Mouse (Mus musculus) heart, embryonic 11.5 days (tissue): Measurements from ENCODE around the gene Nr4a3. TPM values are rescaled to one million over a fixed set of nuclear protein-coding genes. Genes with fewer than 3 reads are reported as not detected.

Experiments used
- ATAC-seq: fragments of 200-750 bp; cut with Nextera tagmentation; replicated peaks from 2 replicates; pipeline ENCODE4 v1.8.0; 2017; ENCODE audit warnings: moderate library complexity; ENCODE audit not compliant: insufficient number of reproducible peaks, low FRiP score, low TSS enrichment
- H3K27ac ChIP-seq: fragments of 300-500 bp; sonication (generic); 2 replicates; pipeline ENCODE4 v1.5.1; 2014; ENCODE audit warnings: mild to moderate bottlenecking, low read depth, low read length
- H3K27me3 ChIP-seq: fragments of 300-500 bp; sonication (generic); 2 replicates; pipeline ENCODE4 v1.6.1; 2014; ENCODE audit warnings: mild to moderate bottlenecking, low read length, mixed read lengths; ENCODE audit not compliant: control insufficient read depth, insufficient read depth
- H3K36me3 ChIP-seq: fragments of 300-500 bp; sonication (generic); 2 replicates; pipeline ENCODE4 v1.6.1; 2014; ENCODE audit warnings: mild to moderate bottlenecking, low read length, moderate library complexity, mixed read lengths; ENCODE audit not compliant: control insufficient read depth, insufficient read depth
- H3K4me1 ChIP-seq: fragments of 300-500 bp; sonication (generic); 2 replicates; pipeline ENCODE4 v1.6.1; 2014; ENCODE audit warnings: low read length; ENCODE audit not compliant: control insufficient read depth, insufficient read depth
- H3K4me2 ChIP-seq: fragments of 300-500 bp; sonication (generic); 2 replicates; pipeline ENCODE4 v1.6.1; 2014; ENCODE audit warnings: mild to moderate bottlenecking, moderate library complexity
- H3K4me3 ChIP-seq: fragments of 300-500 bp; sonication (generic); 2 replicates; pipeline ENCODE4 v1.5.1; 2014; ENCODE audit warnings: low read depth, low read length
- H3K9ac ChIP-seq: fragments of 300-500 bp; sonication (generic); 2 replicates; pipeline ENCODE4 v1.6.1; 2014; ENCODE audit warnings: mild to moderate bottlenecking, low read depth, low read length, moderate library complexity
- H3K9me3 ChIP-seq: fragments of 300-500 bp; sonication (generic); replicated peaks from 2 replicates; pipeline ENCODE4 v1.6.1; 2016; ENCODE audit warnings: low read length; ENCODE audit not compliant: control insufficient read depth
- WGBS: fragments of 180-500 bp; shearing (Covaris S2); extraction: QIAGEN DNeasy Blood & Tissue Kit; methylation state at CpG from one replicate; pipeline ENCODE4 v1.1.7; 2014; ENCODE audit not compliant: insufficient replicate concordance; 5-methylcytosine and 5-hydroxymethylcytosine counted together
- polyA plus RNA-seq: library from polyadenylated mRNA; unstranded; fragments of >200 nt; fragmentation: Nextera tagmentation; extraction: Ambion mirVana; gene quantifications from 2 replicates; pipeline ENCODE4 v1.2.1, GENCODE M21; 2014

The Nr4a3 gene
- 0.17 TPM in 1 of 2 replicates, not detected in the other for polyA plus RNA-seq

DNA sequence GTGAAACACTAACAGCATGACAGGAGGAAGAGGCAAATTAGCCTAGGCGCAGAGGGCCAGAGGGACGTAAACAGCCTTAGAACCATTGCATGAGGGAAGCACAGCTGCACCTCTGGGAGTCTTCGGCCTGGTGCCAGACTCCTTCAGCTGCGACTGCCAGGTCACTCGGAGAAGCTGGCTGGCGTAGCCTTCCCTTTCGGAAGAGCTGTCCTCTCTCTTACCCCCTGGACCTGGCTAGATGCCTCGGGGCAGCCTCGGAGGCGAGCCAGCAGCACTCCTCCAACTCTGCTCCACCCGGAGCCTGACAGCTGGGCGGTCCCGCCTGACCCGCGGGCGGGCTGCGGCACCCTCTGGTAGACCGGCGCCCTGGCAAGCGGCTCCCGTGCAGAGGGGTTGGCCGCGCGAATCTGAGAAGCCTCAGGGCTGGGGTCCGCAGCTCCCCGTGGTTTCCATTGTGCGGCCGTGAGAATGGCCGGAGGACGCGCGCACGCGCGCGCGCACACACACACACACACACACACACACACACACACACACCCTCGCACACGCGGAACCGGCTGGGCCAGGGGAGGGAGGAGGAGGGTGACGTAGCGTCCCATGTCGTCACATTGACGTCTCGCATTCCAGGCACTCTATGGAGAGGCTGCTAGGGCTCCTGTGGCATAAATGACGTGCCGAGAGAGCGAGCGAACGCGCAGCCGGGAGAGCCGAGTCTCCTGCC, at the start of gene Nr4a3:
Gene Nr4a3 (plus strand): TSS at position 663 of the 721 bp plus-strand sequence.
- H3K4me3 ChIP-seq: peak within 1 kb of the TSS; percentile 70
- H3K27me3 ChIP-seq: peaks cover 38% of the 10 kb centered on the region
- peak; percentile 70 for ATAC-seq
- H3K36me3 ChIP-seq: no peaks in the 10 kb centered on the region
- peak within 1 kb of the TSS; percentile 100 for H3K4me2 ChIP-seq
- H3K9me3 ChIP-seq: no peaks in the 10 kb centered on the region
- H3K4me1 ChIP-seq: peaks cover 16% of the 10 kb centered on the region
- H3K27ac ChIP-seq: peak within 1 kb of the TSS; percentile 97
- peak within 1 kb of the TSS; percentile 78 for H3K9ac ChIP-seq
- 1% methylated on average over 47 of the region's 54 CpGs for WGBS

DNA sequence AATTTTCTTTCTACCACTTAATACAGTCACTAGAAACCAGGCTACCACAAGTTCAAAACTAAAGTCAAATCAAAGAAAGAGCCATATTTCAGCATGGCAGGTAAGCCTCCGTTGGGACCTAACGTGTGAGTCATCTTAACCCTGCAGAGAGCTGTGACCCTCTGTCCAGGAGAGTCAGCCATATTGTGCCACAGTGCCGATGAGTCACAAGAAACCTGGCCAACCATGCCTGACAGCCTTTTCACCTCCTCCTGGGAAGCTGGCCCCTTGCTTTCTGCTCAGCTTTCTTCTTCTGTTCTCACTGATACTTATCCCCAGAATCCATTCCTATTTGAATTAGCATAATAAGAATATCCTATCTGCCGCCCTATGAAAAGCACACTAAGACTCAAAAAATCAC, 42.0 kb upstream of the Nr4a3 start:
- Histone ChIP-seq H3K4me2 (no peak overlapping the region), H3K4me1 (no peaks in the 10 kb centered on the region), H3K36me3 (no peaks in the 10 kb centered on the region), H3K4me3 (no peak overlapping the region), H3K9me3 (no peaks in the 10 kb centered on the region), H3K9ac (no peak overlapping the region), H3K27me3 (no peaks in the 10 kb centered on the region), H3K27ac (no peak overlapping the region)
- ATAC-seq: no peak
- WGBS: 87% methylated on average over 4 of the region's 4 CpGs

DNA sequence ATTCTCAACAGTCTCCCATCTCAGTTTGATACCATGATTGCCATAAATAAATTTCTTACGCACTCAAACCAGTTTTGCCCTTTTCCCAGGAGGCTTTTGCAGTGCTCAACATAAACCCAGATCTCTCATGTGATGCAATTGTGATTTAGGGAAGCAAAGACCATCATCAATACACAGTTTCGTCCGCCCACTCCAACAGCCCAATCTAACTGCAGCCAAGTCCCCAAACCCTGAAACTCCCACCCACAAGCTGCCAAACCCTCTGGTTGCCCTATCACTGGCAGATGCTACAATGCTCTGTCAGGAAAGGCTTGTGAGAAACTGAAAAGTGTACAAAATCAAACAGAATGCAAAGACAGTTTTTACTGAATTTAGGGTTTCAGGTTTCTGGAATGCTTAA, 41.5 kb upstream of the Nr4a3 start:
- no peak for ATAC-seq
- Histone ChIP-seq H3K4me3 (no peak overlapping the region), H3K9me3 (no peaks in the 10 kb centered on the region), H3K4me2 (no peak overlapping the region), H3K9ac (no peak overlapping the region), H3K27ac (no peak overlapping the region), H3K27me3 (no peaks in the 10 kb centered on the region), H3K4me1 (no peaks in the 10 kb centered on the region), H3K36me3 (no peaks in the 10 kb centered on the region)
- WGBS: 83% methylated on average over 3 of the region's 3 CpGs

DNA sequence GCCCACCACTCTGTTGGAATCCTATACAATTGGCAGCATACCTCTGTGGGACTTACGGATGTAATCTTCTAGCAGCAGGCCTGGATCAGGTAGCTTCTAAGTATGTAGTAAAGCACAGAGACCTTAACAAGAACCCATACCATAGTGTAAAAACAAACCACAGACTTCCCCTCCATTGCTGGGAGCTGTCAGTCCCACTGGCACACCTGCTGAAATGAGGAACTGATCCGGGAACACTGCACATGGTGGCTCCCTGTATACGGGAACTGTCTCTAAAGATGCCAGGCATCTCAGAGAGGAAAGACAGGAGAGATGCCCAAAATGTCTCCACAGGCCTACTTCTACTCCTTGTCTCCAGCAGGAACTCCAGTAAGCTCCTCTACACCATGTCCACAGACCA, 38.6 kb upstream of the Nr4a3 start:
- H3K9ac ChIP-seq: no peak overlapping the region
- no peak overlapping the region for H3K4me2 ChIP-seq
- ATAC-seq: no peak
- WGBS: 75% methylated on average over 3 of the region's 3 CpGs
- H3K4me1 ChIP-seq: no peaks in the 10 kb centered on the region
- no peak overlapping the region for H3K4me3 ChIP-seq
- no peak overlapping the region for H3K27ac ChIP-seq
- H3K9me3 ChIP-seq: no peaks in the 10 kb centered on the region
- H3K27me3 ChIP-seq: no peaks in the 10 kb centered on the region
- H3K36me3 ChIP-seq: no peaks in the 10 kb centered on the region

DNA sequence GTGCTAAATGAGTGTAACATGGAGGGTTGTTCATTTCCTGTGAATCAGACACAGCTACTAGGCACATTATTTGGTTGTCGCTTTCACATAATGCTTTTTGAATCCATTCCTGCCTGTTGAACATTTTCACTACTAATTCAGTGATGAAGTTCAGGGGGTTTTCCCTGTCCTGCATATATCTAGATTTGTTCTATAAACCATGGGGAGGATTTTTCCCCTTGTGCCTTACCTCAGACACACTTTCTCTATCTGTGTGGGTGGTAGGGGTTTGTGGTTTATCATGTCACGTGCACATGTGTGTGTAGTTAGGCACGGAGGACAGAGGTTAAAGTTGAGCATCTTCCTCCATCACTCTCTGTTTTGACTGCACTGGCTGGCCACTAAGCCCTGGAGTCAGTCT, 32.7 kb upstream of the Nr4a3 start:
- Histone ChIP-seq H3K36me3 (no peaks in the 10 kb centered on the region), H3K4me3 (no peak overlapping the region), H3K4me1 (no peaks in the 10 kb centered on the region), H3K27me3 (no peaks in the 10 kb centered on the region), H3K4me2 (no peak overlapping the region), H3K9me3 (no peaks in the 10 kb centered on the region), H3K9ac (no peak overlapping the region), H3K27ac (no peak overlapping the region)
- WGBS: 71% methylated on average over 3 of the region's 3 CpGs
- ATAC-seq: no peak

DNA sequence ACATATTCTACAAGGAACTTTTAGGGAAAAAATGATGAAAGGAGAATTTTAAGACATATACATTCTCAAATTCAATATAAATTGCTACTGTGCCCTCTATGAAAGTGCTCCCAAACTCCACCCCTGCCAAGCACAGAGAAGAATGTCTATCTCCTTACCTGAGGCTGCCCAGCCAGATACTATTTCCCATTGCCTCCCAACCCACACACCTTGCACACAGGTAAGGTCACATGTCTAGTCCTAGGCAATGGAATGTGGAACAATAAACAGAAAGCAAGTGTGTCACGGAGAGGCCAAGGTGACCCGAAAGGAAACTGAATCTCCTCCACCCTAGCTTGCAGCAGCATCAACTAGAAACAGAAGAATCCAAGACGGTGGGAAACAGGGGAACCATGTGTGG, 22.0 kb upstream of the Nr4a3 start:
- Histone ChIP-seq H3K27me3 (no peaks in the 10 kb centered on the region), H3K36me3 (no peaks in the 10 kb centered on the region), H3K4me1 (no peaks in the 10 kb centered on the region), H3K9ac (no peak overlapping the region), H3K4me3 (no peak overlapping the region), H3K4me2 (no peak overlapping the region), H3K27ac (no peak overlapping the region), H3K9me3 (no peaks in the 10 kb centered on the region)
- no peak for ATAC-seq
- WGBS: 67% methylated on average over 3 of the region's 3 CpGs

DNA sequence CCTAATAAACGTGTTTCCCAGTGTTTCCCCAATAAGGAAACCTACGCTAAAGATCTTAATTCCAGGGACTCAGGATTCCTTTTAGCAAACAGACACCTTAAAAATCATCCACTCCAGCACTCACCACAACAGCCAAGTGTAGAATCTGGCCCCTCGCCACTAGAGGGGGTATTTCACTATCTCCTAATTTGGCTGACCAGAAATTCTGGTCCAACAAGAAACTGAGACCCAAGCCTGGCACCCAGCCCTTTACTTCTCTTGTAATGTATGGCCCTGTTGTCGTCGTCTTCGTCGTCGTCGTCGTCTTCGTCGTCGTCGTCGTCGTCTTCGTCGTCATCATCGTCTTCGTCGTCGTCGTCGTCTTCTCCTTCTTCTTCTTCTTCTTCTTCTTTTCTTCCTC, 15.3 kb upstream of the Nr4a3 start:
- no peak for ATAC-seq
- H3K4me2 ChIP-seq: no peak overlapping the region
- WGBS: 68% methylated on average over 24 of the region's 24 CpGs
- no peaks in the 10 kb centered on the region; the same call in 1 of the 2 replicates for H3K27me3 ChIP-seq
- no peaks in the 10 kb centered on the region for H3K9me3 ChIP-seq
- H3K36me3 ChIP-seq: no peaks in the 10 kb centered on the region
- H3K4me1 ChIP-seq: no peaks in the 10 kb centered on the region
- no peak overlapping the region for H3K4me3 ChIP-seq
- no peak overlapping the region for H3K9ac ChIP-seq
- no peak overlapping the region for H3K27ac ChIP-seq

DNA sequence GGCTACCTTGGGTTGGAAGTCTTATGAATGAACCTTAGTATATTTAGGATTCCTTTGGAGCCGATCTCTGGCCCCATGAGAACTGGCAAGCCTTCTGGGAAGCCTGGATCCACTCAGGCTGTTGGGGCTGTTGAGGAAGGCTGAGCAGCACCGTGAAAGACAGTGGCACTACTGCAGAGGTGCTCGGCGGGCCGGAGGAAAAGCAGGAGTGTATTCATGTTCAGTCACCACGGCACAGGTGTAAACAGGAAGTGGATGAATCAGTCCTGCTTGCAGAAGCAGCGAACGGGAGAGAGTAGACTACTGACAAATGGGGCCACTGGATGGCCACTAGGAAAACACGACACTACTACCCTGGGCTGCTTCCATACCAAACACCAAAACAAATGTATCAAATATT, 10.7 kb upstream of the Nr4a3 start:
- no peaks in the 10 kb centered on the region; the same call in 1 of the 2 replicates for H3K27me3 ChIP-seq
- 73% methylated on average over 9 of the region's 9 CpGs for WGBS
- H3K4me3 ChIP-seq: no peak overlapping the region
- H3K4me1 ChIP-seq: no peaks in the 10 kb centered on the region
- H3K36me3 ChIP-seq: no peaks in the 10 kb centered on the region
- H3K4me2 ChIP-seq: no peak overlapping the region
- H3K27ac ChIP-seq: no peak overlapping the region
- ATAC-seq: no peak
- no peaks in the 10 kb centered on the region for H3K9me3 ChIP-seq
- no peak overlapping the region for H3K9ac ChIP-seq

DNA sequence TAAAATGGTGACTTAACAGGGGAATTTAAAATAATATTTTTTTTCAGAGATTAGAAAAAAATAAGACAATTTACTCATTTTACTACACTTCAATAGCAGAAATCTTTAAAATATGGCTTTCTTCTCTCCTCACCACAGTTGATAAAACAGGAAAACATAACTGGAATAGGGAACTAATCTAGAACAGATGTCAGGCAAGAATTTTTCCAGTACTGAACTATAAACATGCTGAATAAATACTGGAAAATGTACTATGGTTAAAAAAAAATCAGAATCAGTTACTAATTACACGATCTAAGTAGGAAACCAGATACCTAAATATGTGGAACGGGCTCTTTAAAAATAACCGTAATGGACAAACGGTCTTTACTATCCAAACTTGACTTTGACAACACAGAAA, 7.3 kb upstream of the Nr4a3 start:
- H3K9ac ChIP-seq: no peak overlapping the region
- ATAC-seq: no peak
- H3K27ac ChIP-seq: no peak overlapping the region
- H3K4me2 ChIP-seq: no peak overlapping the region
- H3K27me3 ChIP-seq: no peaks in the 10 kb centered on the region; the same call in 1 of the 2 replicates
- H3K9me3 ChIP-seq: no peaks in the 10 kb centered on the region
- no peaks in the 10 kb centered on the region for H3K36me3 ChIP-seq
- peaks cover 3% of the 10 kb centered on the region; the same call in 1 of the 2 replicates for H3K4me1 ChIP-seq
- WGBS: 77% methylated on average over 4 of the region's 4 CpGs
- H3K4me3 ChIP-seq: no peak overlapping the region
